Mouse (Mus musculus) lung, postnatal 0 days (tissue): ENCODE results near the gene Pfas. TPM values are rescaled to one million over a fixed set of nuclear protein-coding genes. Genes with fewer than 3 reads are reported as not detected.
"Not testable (repeated sequence)": the region's sequence is repeated elsewhere in the genome, so short reads cannot be mapped to it uniquely, and the experiment has no call there.

Source experiments
- ATAC-seq: fragments of 200-750 bp; cut with Nextera tagmentation; 2 replicates; pipeline ENCODE4 v1.8.0; 2017; ENCODE audit warnings: moderate library complexity
- DNase-seq: peaks from one replicate; pipeline ENCODE4 v3.0.0-alpha.2; 2016; ENCODE audit warnings: low spot score
- H3K27ac ChIP-seq: fragments of 300-500 bp; sonication (generic); 2 replicates; pipeline ENCODE4 v1.5.1; 2014; ENCODE audit warnings: antibody characterized with exemption, mild to moderate bottlenecking, low read length, mixed read lengths
- H3K27me3 ChIP-seq: fragments of 300-500 bp; sonication (generic); replicated peaks from 2 replicates; pipeline ENCODE4 v1.6.1; 2014; ENCODE audit warnings: low read length, mixed read lengths; ENCODE audit not compliant: insufficient read depth
- H3K36me3 ChIP-seq: fragments of 300-500 bp; sonication (generic); 2 replicates; pipeline ENCODE4 v1.6.1; 2014; ENCODE audit warnings: low read length, mixed read lengths; ENCODE audit not compliant: insufficient read depth
- H3K4me1 ChIP-seq: fragments of 300-500 bp; sonication (generic); 2 replicates; pipeline ENCODE4 v1.6.1; 2014; ENCODE audit warnings: antibody characterized with exemption, low read depth, low read length, mixed read lengths; ENCODE audit not compliant: insufficient read depth
- H3K4me2 ChIP-seq: fragments of 300-500 bp; sonication (generic); replicated peaks from 2 replicates; pipeline ENCODE4 v1.6.1; 2014; ENCODE audit warnings: low read depth, mild to moderate bottlenecking, low read length, moderate library complexity, mixed read lengths
- H3K4me3 ChIP-seq: fragments of 300-500 bp; sonication (generic); 2 replicates; pipeline ENCODE4 v1.5.1; 2014; ENCODE audit warnings: low read depth, low read length
- H3K9ac ChIP-seq: fragments of 300-500 bp; sonication (generic); replicated peaks from 2 replicates; pipeline ENCODE4 v1.6.1; 2014; ENCODE audit warnings: low read depth, mild to moderate bottlenecking
- H3K9me3 ChIP-seq: fragments of 300-500 bp; sonication (generic); 2 replicates; pipeline ENCODE4 v1.6.1; 2016; ENCODE audit warnings: low read length, mixed read lengths
- CTCF ChIP-seq: IDR thresholded peaks from 2 replicates; pipeline ENCODE4 v1.5.1; 2016; ENCODE audit warnings: antibody characterized with exemption, mild to moderate bottlenecking
- EP300 ChIP-seq: IDR thresholded peaks from 2 replicates; pipeline ENCODE4 v1.6.1; 2016; ENCODE audit warnings: antibody characterized with exemption, mild to moderate bottlenecking, control low read depth
- WGBS: fragments of 180-500 bp; shearing (Covaris S2); extraction: QIAGEN DNeasy Blood & Tissue Kit; methylation state at CpG from one replicate; pipeline ENCODE4 v1.1.7; 2014; 5-methylcytosine and 5-hydroxymethylcytosine counted together
- polyA plus RNA-seq: library from polyadenylated mRNA; unstranded; fragments of >200 nt; fragmentation: Nextera tagmentation; extraction: Ambion mirVana; gene quantifications from 2 replicates; pipeline ENCODE4 v1.2.1, GENCODE M21; 2015

Gene Pfas
- polyA plus RNA-seq, 1 experiment from 2014 or later, result 7.0 TPM

DNA sequence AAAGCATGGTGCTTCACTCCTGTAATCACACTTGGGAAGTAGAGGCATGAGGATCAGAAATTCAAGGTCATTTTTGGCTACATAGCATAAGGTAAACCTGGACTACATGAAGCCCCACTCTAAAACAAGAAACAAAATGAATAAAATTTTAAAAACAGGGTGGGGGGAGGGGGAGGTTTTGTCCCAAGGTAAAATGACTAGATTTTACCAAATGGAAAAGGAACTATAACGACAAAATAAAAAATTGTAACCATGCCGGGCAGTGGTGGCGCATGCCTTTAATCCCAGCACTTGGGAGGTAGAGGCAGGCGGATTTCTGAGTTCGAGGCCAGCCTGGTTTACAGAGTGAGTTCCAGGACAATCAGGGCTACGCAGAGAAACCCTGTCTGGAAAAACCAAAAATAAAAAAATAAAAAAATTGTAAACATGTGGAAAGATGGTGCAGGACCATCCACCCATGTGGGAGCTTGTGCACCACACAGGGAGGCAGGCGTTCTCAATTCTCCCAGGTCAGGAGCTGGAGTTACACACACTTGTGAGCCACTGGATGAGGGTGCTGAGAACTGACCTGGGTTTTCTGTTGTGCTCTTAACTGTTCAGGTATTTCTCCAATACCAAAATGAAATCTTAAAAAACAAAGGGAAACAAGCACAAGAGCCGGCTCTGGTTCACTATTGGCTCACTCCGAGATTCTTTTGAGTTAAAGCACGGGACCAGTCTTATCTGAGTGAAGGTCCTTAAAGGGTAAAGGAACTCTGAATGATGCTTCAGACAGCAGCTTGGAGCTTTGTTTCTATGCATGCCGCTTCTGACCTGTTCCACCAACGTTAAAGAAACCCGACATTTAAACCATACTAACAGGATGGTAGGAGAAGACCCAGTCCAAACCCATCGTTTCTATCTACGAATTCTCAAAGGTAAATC, 2.4 kb upstream of the Pfas start:
- no peaks in the 10 kb centered on the region for H3K9me3 ChIP-seq
- H3K4me3 ChIP-seq, result no peak overlapping the region
- 76% methylated on average over 15 of the region's 15 CpGs for WGBS
- H3K36me3 ChIP-seq, result no peaks in the 10 kb centered on the region
- no peaks in the 10 kb centered on the region for H3K27me3 ChIP-seq
- no peak overlapping the region for H3K27ac ChIP-seq
- no peak overlapping the region for H3K9ac ChIP-seq
- no peak overlapping the region for H3K4me2 ChIP-seq
- no peak for TF ChIP-seq CTCF
- no peaks in the 10 kb centered on the region for H3K4me1 ChIP-seq
- DNase-seq (peak; percentile 17), ATAC-seq (no peak)

GRCm38 (mm10) chr11:69009508-69009907, 1.2 kb upstream of the Pfas start:
- H3K9ac ChIP-seq, result no peak overlapping the region
- DNase-seq, result no peak
- TF ChIP-seq EP300 (no peak), CTCF (no peak)
- H3K4me3 ChIP-seq, result no peak overlapping the region
- no peaks in the 10 kb centered on the region for H3K36me3 ChIP-seq
- no peaks in the 10 kb centered on the region for H3K27me3 ChIP-seq
- 65% methylated on average over 1 of the region's 1 CpGs for WGBS
- no peak overlapping the region for H3K27ac ChIP-seq
- no peak for ATAC-seq
- H3K9me3 ChIP-seq, result no peaks in the 10 kb centered on the region
- no peak overlapping the region for H3K4me2 ChIP-seq
- no peaks in the 10 kb centered on the region for H3K4me1 ChIP-seq

GRCm38 (mm10) chr11:69006575-69006974, 1.7 kb downstream of the Pfas start:
- not testable (repeated sequence) for H3K4me1 ChIP-seq, H3K4me3 ChIP-seq, DNase-seq, H3K27ac ChIP-seq, H3K9ac ChIP-seq, H3K9me3 ChIP-seq, H3K36me3 ChIP-seq, H3K4me2 ChIP-seq, H3K27me3 ChIP-seq, ATAC-seq

- TF ChIP-seq CTCF (no peak), EP300 (no peak)
- no peak overlapping the region for H3K4me2 ChIP-seq
- no peaks in the 10 kb centered on the region for H3K4me1 ChIP-seq
- ATAC-seq (no peak), DNase-seq (no peak)
- H3K27me3 ChIP-seq, result no peaks in the 10 kb centered on the region
- H3K36me3 ChIP-seq, result peaks cover 11% of the 10 kb centered on the region; the same call in 1 of the 2 replicates
- no peaks in the 10 kb centered on the region for H3K9me3 ChIP-seq
- no peak overlapping the region for H3K27ac ChIP-seq
- no peak overlapping the region for H3K4me3 ChIP-seq
- H3K9ac ChIP-seq, result no peak overlapping the region
- WGBS, result 83% methylated on average over 7 of the region's 7 CpGs
Measured at GRCm38 (mm10) chr11:69005193-69005592, 3.1 kb downstream of the Pfas start.

DNA sequence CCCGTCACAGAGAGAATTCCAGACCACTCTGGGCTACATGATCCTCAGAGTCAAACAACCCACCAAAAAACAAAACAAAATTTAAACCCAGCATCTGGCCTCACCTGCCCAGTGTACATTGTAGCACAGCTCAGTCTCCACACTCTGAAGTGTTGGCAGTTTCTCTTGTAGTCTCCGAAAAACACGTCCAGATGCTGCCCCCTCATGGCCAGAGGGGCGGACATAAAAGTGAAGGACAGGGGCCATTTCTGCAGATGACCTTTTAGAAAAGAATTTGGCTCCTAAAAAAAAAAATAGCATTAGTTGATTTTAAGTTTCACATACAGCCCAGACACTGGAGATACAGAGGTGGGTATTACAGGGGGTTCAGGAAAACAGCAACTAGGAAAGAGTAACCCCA, 4.7 kb downstream of the Pfas start:
- Histone ChIP-seq H3K4me3 (no peak overlapping the region), H3K27ac (no peak overlapping the region), H3K4me1 (no peaks in the 10 kb centered on the region), H3K27me3 (no peaks in the 10 kb centered on the region), H3K9ac (no peak overlapping the region), H3K9me3 (no peaks in the 10 kb centered on the region), H3K36me3 (peaks cover 18% of the 10 kb centered on the region), H3K4me2 (no peak overlapping the region)
- ATAC-seq (no peak), DNase-seq (peak; percentile 14)
- WGBS, result 52% methylated on average over 4 of the region's 4 CpGs
- TF ChIP-seq EP300 (no peak), CTCF (peak; percentile 43)

DNA sequence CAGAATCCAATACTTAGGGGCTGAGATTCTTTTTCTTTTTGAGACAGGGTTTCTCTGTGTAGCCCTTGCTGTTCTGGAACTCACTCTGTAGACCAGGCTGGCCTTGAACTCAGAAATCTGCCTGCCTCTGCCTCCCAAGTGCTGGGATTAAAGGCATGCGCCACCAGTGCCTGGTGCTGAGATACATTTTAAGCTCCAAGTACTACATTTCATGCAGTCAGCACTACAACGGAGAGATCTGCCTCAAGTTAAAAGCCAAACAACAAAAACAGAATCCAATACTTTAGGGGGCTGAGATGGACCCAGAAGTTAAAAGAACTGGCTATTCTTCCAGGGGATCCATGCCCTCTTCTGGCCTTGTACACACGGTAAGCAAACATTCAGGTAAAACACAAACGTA, 5.5 kb downstream of the Pfas start:
- ATAC-seq, H3K9ac ChIP-seq, H3K9me3 ChIP-seq, H3K27me3 ChIP-seq, H3K27ac ChIP-seq, H3K4me3 ChIP-seq, DNase-seq, H3K4me2 ChIP-seq, H3K4me1 ChIP-seq: not testable (repeated sequence)
- H3K36me3 ChIP-seq, result peaks cover 20% of the 10 kb centered on the region
- WGBS, result 83% methylated on average over 4 of the region's 4 CpGs

- DNase-seq (no peak), ATAC-seq (no peak)
- no peak overlapping the region for H3K27ac ChIP-seq
- H3K27me3 ChIP-seq, result no peaks in the 10 kb centered on the region
- no peaks in the 10 kb centered on the region for H3K9me3 ChIP-seq
- H3K36me3 ChIP-seq, result peaks cover 28% of the 10 kb centered on the region
- WGBS, result 82% methylated on average over 4 of the region's 4 CpGs
- no peak for TF ChIP-seq CTCF
- no peak for TF ChIP-seq EP300
- no peak overlapping the region for H3K9ac ChIP-seq
- no peak overlapping the region for H3K4me2 ChIP-seq
- no peak overlapping the region for H3K4me3 ChIP-seq
- no peaks in the 10 kb centered on the region for H3K4me1 ChIP-seq
Measured at GRCm38 (mm10) chr11:68997080-68997479, 11.2 kb downstream of the Pfas start.
